Mouse (Mus musculus): Measurements from ENCODE around the gene Adcy7.

- no peak for TF ChIP-seq CTCF (IDR thresholded peaks at IDR 0.05; ENCODE audit: borderline replicate concordance, insufficient read depth, low read length)
- TF ChIP-seq POLR2A (IDR thresholded peaks at IDR 0.05; ENCODE audit: low read depth, low read length) = no peak
Observed at GRCm38 (mm10) chr8:88318151-88318550, 45.9 kb downstream of the Adcy7 start.
